Comparison of ENCODE assay signal across 30 mouse cellular contexts in genomic region chr6:51287807-51288206, GRCm38 (mm10).
DNase-seq lines count a peak whose midpoint lies in the region; ATAC-seq lines count a peak whose summit lies in the region.
"Had no signal": no experiment of that assay in that cellular context is flagged by ENCODE, and none has a peak within 500 bp of the region (broad histone marks: within the 10 kb centered on the region; RNA-seq: fewer than 3 reads in every experiment).

No protein-coding gene starts in this region.

- H3K9me3 ChIP-seq in embryonic facial prominence, embryonic 14.5 days (ENCODE audit: control insufficient read depth, low read length), result no peaks in the 10 kb centered on the region
- no peaks in the 10 kb centered on the region for H3K9me3 ChIP-seq in liver, embryonic 11.5 days (ENCODE audit: control insufficient read depth, low read length)
- H3K9me3 ChIP-seq: forebrain, embryonic 10.5 days; G1E; kidney, embryonic 15.5 days; lung, embryonic 15.5 days; midbrain, embryonic 12.5 days had no signal

- H3K36me3 ChIP-seq in embryonic facial prominence, embryonic 14.5 days (ENCODE audit: control insufficient read depth, insufficient read depth, low read length), result no peaks in the 10 kb centered on the region
- H3K36me3 ChIP-seq in liver, embryonic 11.5 days (ENCODE audit: control insufficient read depth, insufficient read depth, low read length), result no peaks in the 10 kb centered on the region
- H3K36me3 ChIP-seq: forebrain, embryonic 10.5 days; G1E; kidney, embryonic 15.5 days; lung, embryonic 15.5 days; midbrain, embryonic 12.5 days had no signal

- H3K27me3 ChIP-seq in embryonic facial prominence, embryonic 14.5 days (replicated peaks; ENCODE audit: control insufficient read depth, insufficient read depth, low read length), result no peaks in the 10 kb centered on the region
- no peaks in the 10 kb centered on the region for H3K27me3 ChIP-seq in liver, embryonic 11.5 days (replicated peaks; ENCODE audit: control insufficient read depth, insufficient read depth, low read length)
- H3K27me3 ChIP-seq: kidney, embryonic 15.5 days; lung, embryonic 15.5 days; midbrain, embryonic 12.5 days; Patski had no signal

- DNase-seq in A20 (ENCODE audit: low read depth, low spot score), result peak; percentile 93
- DNase-seq in CD4-positive helper T cell, adult 2 months (ENCODE audit: low read depth, low spot score), result peak; percentile 71
- DNase-seq in embryonic facial prominence, embryonic 14.5 days (ENCODE audit: low spot score), result no peak
- no peak for DNase-seq in right cerebral cortex, postnatal 10 days (ENCODE audit: low spot score in 2 of 2)
- no peak for DNase-seq in adrenal gland, postnatal 25 days
- no peak for DNase-seq in liver, embryonic 11.5 days (ENCODE audit: low spot score)
- DNase-seq: adrenal gland, adult 8-10 months; cerebellum, adult 8-10 months; cerebellum, postnatal 36 days; forebrain, postnatal 0 days; gastrocnemius, postnatal 25 days; heart, adult 2 months; heart, postnatal 14 days; kidney, adult 11 months; kidney, postnatal 36 days; lung, postnatal 4 days; right cerebral cortex, postnatal 14 days; spleen, adult 18-20 months; thymus, adult 18-20 months; thymus, postnatal 36 days had no signal

- H3K4me3 ChIP-seq in embryonic facial prominence, embryonic 14.5 days (ENCODE audit: low read depth, low read length), result no peak overlapping the region
- H3K4me3 ChIP-seq in liver, embryonic 11.5 days (ENCODE audit: low read depth, low read length), result no peak overlapping the region
- H3K4me3 ChIP-seq: forebrain, embryonic 10.5 days; heart, adult 2 months; kidney, embryonic 15.5 days; left cerebral cortex, adult 2 months; lung, embryonic 15.5 days; midbrain, embryonic 12.5 days had no signal

- no peak overlapping the region for H3K4me2 ChIP-seq in embryonic facial prominence, embryonic 14.5 days (ENCODE audit: low read depth, low read length)
- H3K4me2 ChIP-seq in liver, embryonic 11.5 days, result no peak overlapping the region
- H3K4me2 ChIP-seq: kidney, embryonic 15.5 days; lung, embryonic 15.5 days; midbrain, embryonic 12.5 days had no signal

- peaks cover 36% of the 10 kb centered on the region for H3K4me1 ChIP-seq in embryonic facial prominence, embryonic 14.5 days (ENCODE audit: control insufficient read depth, insufficient read depth, low read length)
- H3K4me1 ChIP-seq in liver, embryonic 11.5 days (replicated peaks; ENCODE audit: control insufficient read depth, insufficient read depth, low read length), result no peaks in the 10 kb centered on the region
- H3K4me1 ChIP-seq: forebrain, embryonic 10.5 days; midbrain, embryonic 12.5 days had no signal

- 62% methylated on average over 6 of the region's 6 CpGs for WGBS in embryonic facial prominence, embryonic 14.5 days
- 62% methylated on average over 6 of the region's 6 CpGs for WGBS in liver, embryonic 11.5 days

- H3K9ac ChIP-seq in embryonic facial prominence, embryonic 14.5 days (ENCODE audit: low read depth, low read length), result no peak overlapping the region
- no peak overlapping the region for H3K9ac ChIP-seq in liver, embryonic 11.5 days (ENCODE audit: low read depth, low read length)
- H3K9ac ChIP-seq: forebrain, postnatal 0 days; kidney, embryonic 15.5 days; liver, embryonic 14.5 days; lung, embryonic 15.5 days; midbrain, embryonic 12.5 days had no signal

- no peak overlapping the region for H3K27ac ChIP-seq in embryonic facial prominence, embryonic 14.5 days (replicated peaks; ENCODE audit: low read depth, low read length)
- no peak overlapping the region for H3K27ac ChIP-seq in liver, embryonic 11.5 days (ENCODE audit: low read depth, low read length)
- H3K27ac ChIP-seq: forebrain, embryonic 10.5 days; heart, adult 2 months; hindbrain, postnatal 0 days; kidney, embryonic 15.5 days; left cerebral cortex, adult 2 months; liver, embryonic 14.5 days; lung, embryonic 15.5 days; midbrain, embryonic 12.5 days had no signal

- peak; percentile 38; the same call in 1 of the 2 replicates for ATAC-seq in embryonic facial prominence, embryonic 14.5 days (ENCODE audit: low read depth)
- ATAC-seq in megakaryocyte-erythroid progenitor cell, adult 5-6 weeks (replicated peaks; ENCODE audit: low FRiP score, low TSS enrichment, poor library complexity, severe bottlenecking), result 0 out of 2 replicates have a peak, but pooled peaks have one; percentile 22
- no peak for ATAC-seq in liver, embryonic 11.5 days (replicated peaks; ENCODE audit: low FRiP score)
- ATAC-seq: forebrain, postnatal 0 days; hindbrain, postnatal 0 days; Patski had no signal

Comparison
In these comparisons a context has a peak if more than half of its experiments do, and no peak if none do; other contexts are left out.
1. DNase-seq: peak in A20 (single experiment) and CD4-positive helper T cell, adult 2 months (single experiment); none in embryonic facial prominence, embryonic 14.5 days (single experiment), right cerebral cortex, postnatal 10 days (0 of 2), adrenal gland, postnatal 25 days (single experiment) and liver, embryonic 11.5 days (single experiment).